Mouse (Mus musculus): Measurements from ENCODE around the gene Dnmt3l. TPM values are rescaled to one million over a fixed set of nuclear protein-coding genes. Genes with fewer than 3 reads are reported as not detected.

The Dnmt3l gene
- polyA plus RNA-seq, 2 experiments, result 0.08 TPM; not detected in 1

GRCm38 (mm10) chr10:78067226-78067625 lies 25.5 kb downstream of the Dnmt3l start:
- 27% methylated on average over 4 of the region's 4 CpGs for WGBS (ENCODE audit: insufficient replicate concordance)
- H3K4me1 ChIP-seq (replicated peaks; ENCODE audit: control insufficient read depth in 2 of 2, insufficient read depth in 2 of 2, low read length in 1 of 2), result no peaks in the 10 kb centered on the region
- H3K4me2 ChIP-seq (ENCODE audit: low read depth), result no peak overlapping the region
- H3K36me3 ChIP-seq (replicated peaks; ENCODE audit: control insufficient read depth, insufficient read depth, low read depth), result no peaks in the 10 kb centered on the region
- ATAC-seq (ENCODE audit: insufficient read depth) (no peak), DNase-seq (ENCODE audit: low read depth in 3 of 3, low spot score in 3 of 3) (no peak)
- no peak overlapping the region for H3K9ac ChIP-seq (replicated peaks)
- H3K4me3 ChIP-seq (ENCODE audit: insufficient read depth in 1 of 2, low read depth in 2 of 2, low read length in 2 of 2), result no peak overlapping the region
- TF ChIP-seq EP300 (IDR thresholded peaks at IDR 0.05; ENCODE audit: low read depth), result no peak
- 0 out of 2 replicates have a peak, but pooled peaks have one; percentile 2 for TF ChIP-seq CTCF (IDR thresholded peaks at IDR 0.05; ENCODE audit: low read depth)
- H3K9me3 ChIP-seq (ENCODE audit: control insufficient read depth, low read length), result no peaks in the 10 kb centered on the region
- H3K27me3 ChIP-seq (ENCODE audit: control insufficient read depth, insufficient read depth, low read length), result peaks cover 19% of the 10 kb centered on the region
- no peak overlapping the region for H3K27ac ChIP-seq

- TF ChIP-seq CTCF (IDR thresholded peaks at IDR 0.05; ENCODE audit: low read depth), result no peak
- no peak for TF ChIP-seq EP300 (IDR thresholded peaks at IDR 0.05; ENCODE audit: low read depth)
- H3K4me3 ChIP-seq (ENCODE audit: insufficient read depth in 1 of 2, low read depth in 2 of 2, low read length in 2 of 2), result peak overlapping the region; percentile 34 to 52; a peak in 3 of 4 replicates
- DNase-seq (ENCODE audit: low read depth in 3 of 3, low spot score in 3 of 3) (no peak), ATAC-seq (ENCODE audit: insufficient read depth) (no peak)
- 13% methylated on average over 11 of the region's 11 CpGs for WGBS (ENCODE audit: insufficient replicate concordance)
- no peaks in the 10 kb centered on the region for H3K4me1 ChIP-seq (replicated peaks; ENCODE audit: control insufficient read depth in 2 of 2, insufficient read depth in 2 of 2, low read length in 1 of 2)
- H3K27me3 ChIP-seq (ENCODE audit: control insufficient read depth, insufficient read depth, low read length), result peaks cover 19% of the 10 kb centered on the region
- no peaks in the 10 kb centered on the region for H3K9me3 ChIP-seq (ENCODE audit: control insufficient read depth, low read length)
- peak overlapping the region; percentile 52 for H3K4me2 ChIP-seq (ENCODE audit: low read depth)
- no peak overlapping the region for H3K27ac ChIP-seq
- H3K36me3 ChIP-seq (replicated peaks; ENCODE audit: control insufficient read depth, insufficient read depth, low read depth), result no peaks in the 10 kb centered on the region
- H3K9ac ChIP-seq (replicated peaks), result no peak overlapping the region
Observed at GRCm38 (mm10) chr10:78068541-78068940, 26.8 kb downstream of the Dnmt3l start.

GRCm38 (mm10) chr10:78069101-78070011 lies 27.6 kb downstream of the Dnmt3l start, which contains the start of gene Icosl:
TSS of gene Icosl (plus strand) at chr10:78069302.
- Histone ChIP-seq H3K27ac (no peak within 1 kb of the TSS), H3K36me3 (replicated peaks; ENCODE audit: control insufficient read depth, insufficient read depth, low read depth) (no peaks in the 10 kb centered on the region)
- ATAC-seq (ENCODE audit: insufficient read depth), result peak; percentile 77

GRCm38 (mm10) chr10:78074151-78074550 lies 32.4 kb downstream of the Dnmt3l start:
- ATAC-seq (ENCODE audit: insufficient read depth), result no peak
- TF ChIP-seq CTCF (IDR thresholded peaks at IDR 0.05; ENCODE audit: low read depth) (no peak), EP300 (IDR thresholded peaks at IDR 0.05; ENCODE audit: low read depth) (no peak)

More at GRCm38 (mm10) chr10:78069101-78070011, 27.6 kb downstream of the Dnmt3l start, which contains the start of gene Icosl:
- WGBS (ENCODE audit: insufficient replicate concordance), result under 1% methylated on average over 66 of the region's 66 CpGs
- H3K4me2 ChIP-seq (ENCODE audit: low read depth), result peak within 1 kb of the TSS; percentile 52
- peaks cover 19% of the 10 kb centered on the region for H3K27me3 ChIP-seq (ENCODE audit: control insufficient read depth, insufficient read depth, low read length)
- peak within 1 kb of the TSS; percentile 34 to 52 for H3K4me3 ChIP-seq (ENCODE audit: insufficient read depth in 1 of 2, low read depth in 2 of 2, low read length in 2 of 2)
- no peaks in the 10 kb centered on the region for H3K9me3 ChIP-seq (ENCODE audit: control insufficient read depth, low read length)
- DNase-seq (ENCODE audit: low read depth in 3 of 3, low spot score in 3 of 3), result no peak
- H3K4me1 ChIP-seq (replicated peaks; ENCODE audit: control insufficient read depth in 2 of 2, insufficient read depth in 2 of 2, low read length in 1 of 2), result no peaks in the 10 kb centered on the region
- no peak for TF ChIP-seq EP300 (IDR thresholded peaks at IDR 0.05; ENCODE audit: low read depth)
- peak; percentile 55 for TF ChIP-seq CTCF (IDR thresholded peaks at IDR 0.05; ENCODE audit: low read depth)
- H3K9ac ChIP-seq (replicated peaks), result no peak within 1 kb of the TSS

GRCm38 (mm10) chr10:78074977-78075376 lies 33.2 kb downstream of the Dnmt3l start:
- Histone ChIP-seq H3K4me3 (ENCODE audit: insufficient read depth in 1 of 2, low read depth in 2 of 2, low read length in 2 of 2) (no peak overlapping the region), H3K27ac (no peak overlapping the region), H3K9me3 (ENCODE audit: control insufficient read depth, low read length) (no peaks in the 10 kb centered on the region), H3K4me2 (ENCODE audit: low read depth) (no peak overlapping the region), H3K36me3 (replicated peaks; ENCODE audit: control insufficient read depth, insufficient read depth, low read depth) (no peaks in the 10 kb centered on the region), H3K4me1 (replicated peaks; ENCODE audit: control insufficient read depth in 2 of 2, insufficient read depth in 2 of 2, low read length in 1 of 2) (0 out of 4 replicates have a peak, but pooled peaks cover 0 to 2% of the 10 kb centered on the region in 2 experiments), H3K27me3 (ENCODE audit: control insufficient read depth, insufficient read depth, low read length) (peaks cover 2% of the 10 kb centered on the region), H3K9ac (replicated peaks) (no peak overlapping the region)
- ATAC-seq (ENCODE audit: insufficient read depth) (no peak), DNase-seq (ENCODE audit: low read depth in 3 of 3, low spot score in 3 of 3) (no peak)
- WGBS (ENCODE audit: insufficient replicate concordance), result 11% methylated on average over 11 of the region's 11 CpGs
- TF ChIP-seq CTCF (IDR thresholded peaks at IDR 0.05; ENCODE audit: low read depth), result no peak
- TF ChIP-seq EP300 (IDR thresholded peaks at IDR 0.05; ENCODE audit: low read depth), result no peak

More at GRCm38 (mm10) chr10:78074151-78074550, 32.4 kb downstream of the Dnmt3l start:
- Histone ChIP-seq H3K4me3 (ENCODE audit: insufficient read depth in 1 of 2, low read depth in 2 of 2, low read length in 2 of 2) (no peak overlapping the region), H3K4me2 (ENCODE audit: low read depth) (no peak overlapping the region), H3K9me3 (ENCODE audit: control insufficient read depth, low read length) (no peaks in the 10 kb centered on the region), H3K27me3 (ENCODE audit: control insufficient read depth, insufficient read depth, low read length) (peaks cover 10% of the 10 kb centered on the region), H3K9ac (replicated peaks) (no peak overlapping the region), H3K27ac (no peak overlapping the region), H3K36me3 (replicated peaks; ENCODE audit: control insufficient read depth, insufficient read depth, low read depth) (no peaks in the 10 kb centered on the region), H3K4me1 (replicated peaks; ENCODE audit: control insufficient read depth in 2 of 2, insufficient read depth in 2 of 2, low read length in 1 of 2) (0 out of 4 replicates have a peak, but pooled peaks cover 0 to 2% of the 10 kb centered on the region in 2 experiments)
- 55% methylated on average over 4 of the region's 4 CpGs for WGBS (ENCODE audit: insufficient replicate concordance)
- DNase-seq (ENCODE audit: low read depth in 3 of 3, low spot score in 3 of 3), result no peak
